Mouse (Mus musculus) layer of hippocampus, adult 11-12 months (tissue): ENCODE results near the gene Lef1.

Experiments used
- DNase-seq: peaks from one replicate; pipeline ENCODE4 v3.0.0; 2022; ENCODE audit warnings: low spot score

Gene Lef1

GRCm38 (mm10) chr3:131110191-131111150 lies at the start of gene Lef1:
Lef1 (plus strand) TSS chr3:131110471.
- DNase-seq: no peak

GRCm38 (mm10) chr3:131065001-131065400 lies 45.3 kb upstream of the Lef1 start:
- DNase-seq: no peak

GRCm38 (mm10) chr3:131066171-131066570 lies 44.1 kb upstream of the Lef1 start:
- DNase-seq: no peak

- no peak for DNase-seq
Measured at GRCm38 (mm10) chr3:131068000-131068399, 42.3 kb upstream of the Lef1 start.

DNA sequence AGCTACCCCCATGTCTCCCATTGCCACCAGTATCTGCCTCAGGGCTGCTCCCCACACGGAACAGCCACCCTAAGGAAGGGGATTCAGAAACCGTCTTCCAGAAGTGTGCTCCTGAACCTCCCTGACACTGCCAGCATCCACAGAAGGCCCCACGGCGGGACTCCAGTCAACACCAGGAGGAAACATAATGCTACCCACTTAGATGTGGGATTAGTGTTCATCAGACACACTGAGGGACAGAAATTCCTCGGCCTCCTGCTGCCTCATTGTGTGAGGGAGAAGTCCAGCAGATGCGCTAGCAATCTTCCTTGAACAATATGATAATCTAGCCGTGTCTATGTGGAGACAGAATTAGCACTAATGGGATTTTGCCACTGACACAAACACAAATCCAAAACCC lies 40.1 kb upstream of the Lef1 start:
- no peak for DNase-seq

DNA sequence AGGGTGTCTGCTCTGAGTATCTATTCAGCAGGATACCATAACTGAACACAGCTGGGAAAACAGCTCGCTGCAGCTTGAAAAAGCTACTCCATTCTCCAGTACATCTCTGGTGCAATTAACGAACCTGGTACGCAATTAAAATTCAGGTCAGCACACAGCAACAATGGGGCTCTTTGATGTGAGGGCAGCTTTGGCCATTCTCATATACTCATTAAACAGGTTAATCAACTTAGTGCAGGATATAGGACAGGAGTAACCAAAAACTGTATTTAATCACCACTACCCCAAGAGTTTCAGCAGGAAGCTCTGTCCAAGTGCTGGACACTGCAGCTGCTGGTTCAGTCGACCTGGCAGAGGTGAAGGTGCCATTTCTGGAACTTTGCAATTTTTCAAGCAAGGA lies 37.6 kb upstream of the Lef1 start:
- no peak for DNase-seq

- DNase-seq: no peak
Measured at GRCm38 (mm10) chr3:131073946-131074345, 36.3 kb upstream of the Lef1 start.

DNA sequence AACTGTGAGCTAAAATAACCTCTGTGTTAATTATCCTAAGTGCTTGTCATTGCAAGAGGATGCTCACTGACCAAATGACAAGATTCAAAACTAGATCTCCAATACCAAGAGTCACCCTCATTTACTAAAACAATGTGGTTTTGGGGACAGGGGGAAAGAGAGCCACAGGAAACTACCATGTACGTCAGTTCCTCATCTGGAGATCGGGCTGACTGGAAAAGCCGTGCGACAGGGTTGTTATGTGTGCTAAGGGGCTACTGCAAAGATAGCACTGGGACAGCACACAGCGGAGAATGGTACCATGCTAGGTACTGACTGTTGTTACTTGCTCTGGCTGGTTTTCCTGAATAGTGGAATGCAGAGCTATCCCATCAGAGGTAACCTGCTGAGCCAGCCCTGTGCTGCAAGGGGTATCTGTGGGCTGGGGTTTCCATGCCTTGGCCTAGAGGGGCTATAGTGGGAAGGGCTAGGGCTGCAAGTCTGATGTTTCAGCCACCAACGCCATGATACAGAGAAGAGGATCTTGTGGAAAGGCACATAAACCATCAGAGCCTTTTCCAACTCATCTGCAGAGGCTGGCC lies 32.1 kb upstream of the Lef1 start:
- no peak for DNase-seq

GRCm38 (mm10) chr3:131078719-131079118 lies 31.6 kb upstream of the Lef1 start:
- no peak for DNase-seq

DNA sequence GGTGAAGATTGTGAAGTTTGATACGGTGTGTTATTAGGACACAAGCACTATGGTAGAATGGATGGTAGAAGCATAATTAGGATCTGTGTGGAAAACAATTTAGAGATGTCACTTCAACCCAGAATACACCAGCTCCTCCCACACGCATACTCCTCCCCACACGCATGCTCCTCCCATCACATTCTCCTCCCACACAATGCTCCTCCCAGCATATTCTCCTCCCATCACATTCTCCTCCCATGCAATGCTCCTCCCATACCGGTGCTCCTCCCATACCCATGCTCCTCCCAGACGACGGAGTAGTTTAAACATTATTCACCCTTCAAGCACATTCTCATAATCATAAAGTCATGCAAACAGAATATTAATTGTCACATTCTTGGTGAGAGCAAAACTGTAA lies 26.5 kb upstream of the Lef1 start:
- no peak for DNase-seq

DNA sequence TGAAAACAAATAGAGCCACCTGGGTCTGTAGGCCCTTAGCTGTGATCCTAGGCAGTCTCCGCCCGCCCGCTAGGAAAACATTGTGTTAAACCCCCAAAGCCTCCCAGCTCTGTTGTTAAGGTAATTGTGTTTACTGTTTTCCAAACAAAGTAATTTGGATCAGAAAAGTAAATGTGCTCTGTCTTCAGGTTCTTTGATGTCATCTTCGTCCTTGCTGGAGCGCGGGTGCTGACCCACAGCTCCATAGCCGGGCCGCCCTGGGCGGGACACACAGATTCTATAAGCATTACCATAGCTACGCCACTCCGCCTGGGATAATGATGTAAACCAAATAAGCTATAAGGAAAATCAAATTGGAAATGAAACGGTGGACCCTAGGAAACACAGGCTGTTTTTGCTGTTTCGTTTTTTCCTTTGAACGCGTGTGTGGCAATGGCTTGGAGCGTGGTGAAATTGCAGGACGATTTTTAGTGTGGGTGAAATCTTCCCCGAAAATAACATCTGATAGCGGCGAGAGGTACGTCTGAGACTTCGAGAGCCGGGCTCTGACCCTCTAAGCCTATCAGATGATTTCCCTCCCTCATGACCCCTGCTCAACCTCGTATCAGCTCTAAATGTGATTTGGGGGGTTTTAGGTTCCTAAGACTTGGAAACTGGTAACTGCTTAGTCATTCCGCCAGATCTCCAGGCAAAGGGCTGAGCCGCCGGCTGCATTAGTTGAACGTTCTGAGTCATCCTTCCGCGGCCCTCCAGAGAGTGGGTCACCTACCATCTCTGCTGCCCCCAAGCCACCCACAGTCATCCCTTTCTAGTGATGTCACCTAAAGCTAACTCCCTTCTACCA lies 25.3 kb upstream of the Lef1 start:
- no peak for DNase-seq

GRCm38 (mm10) chr3:131085978-131086377 lies 24.3 kb upstream of the Lef1 start:
- DNase-seq: no peak

GRCm38 (mm10) chr3:131089721-131090120 lies 20.6 kb upstream of the Lef1 start:
- no peak for DNase-seq

DNA sequence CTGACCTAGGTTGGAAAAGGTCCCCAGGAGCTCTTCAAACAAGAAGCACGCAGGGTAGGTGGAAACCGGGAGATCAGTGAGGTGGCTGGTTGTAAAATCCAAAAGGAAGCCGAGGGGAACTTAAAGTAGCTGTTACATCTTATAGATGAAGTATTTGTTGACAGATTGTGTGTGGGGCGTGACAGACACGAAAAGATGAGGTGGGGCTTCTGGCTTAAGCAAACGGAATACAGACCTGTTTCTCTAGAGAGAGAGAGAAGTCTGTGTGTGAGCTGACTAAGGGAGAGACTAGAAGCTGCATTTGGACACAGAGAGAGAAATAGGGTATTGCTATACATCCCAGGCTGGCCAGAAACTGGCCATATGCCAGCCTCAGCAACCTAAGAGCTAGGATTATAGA lies 18.2 kb upstream of the Lef1 start:
- DNase-seq: no peak

DNA sequence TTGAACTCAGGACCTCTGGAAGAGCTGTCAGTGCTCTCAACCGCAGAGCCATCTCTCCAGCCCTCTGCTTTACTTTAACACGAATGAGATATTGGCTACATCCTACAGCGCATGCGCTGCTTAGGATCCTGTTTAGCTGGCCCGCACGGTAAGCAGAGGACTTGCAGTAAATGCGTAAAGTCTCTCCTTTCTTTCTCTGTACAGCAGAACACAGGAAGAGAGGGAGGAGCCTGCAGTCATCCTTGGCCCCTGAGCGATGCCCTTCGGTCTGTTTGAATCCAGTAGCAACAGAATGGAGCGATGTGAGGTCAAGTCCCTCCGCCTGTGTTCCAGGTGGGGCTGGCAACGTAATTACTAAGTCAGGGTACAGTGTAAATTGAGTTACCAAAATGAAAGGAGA lies 16.5 kb upstream of the Lef1 start:
- no peak for DNase-seq

- DNase-seq: no peak
Measured at GRCm38 (mm10) chr3:131096105-131096504, 14.2 kb upstream of the Lef1 start.

DNA sequence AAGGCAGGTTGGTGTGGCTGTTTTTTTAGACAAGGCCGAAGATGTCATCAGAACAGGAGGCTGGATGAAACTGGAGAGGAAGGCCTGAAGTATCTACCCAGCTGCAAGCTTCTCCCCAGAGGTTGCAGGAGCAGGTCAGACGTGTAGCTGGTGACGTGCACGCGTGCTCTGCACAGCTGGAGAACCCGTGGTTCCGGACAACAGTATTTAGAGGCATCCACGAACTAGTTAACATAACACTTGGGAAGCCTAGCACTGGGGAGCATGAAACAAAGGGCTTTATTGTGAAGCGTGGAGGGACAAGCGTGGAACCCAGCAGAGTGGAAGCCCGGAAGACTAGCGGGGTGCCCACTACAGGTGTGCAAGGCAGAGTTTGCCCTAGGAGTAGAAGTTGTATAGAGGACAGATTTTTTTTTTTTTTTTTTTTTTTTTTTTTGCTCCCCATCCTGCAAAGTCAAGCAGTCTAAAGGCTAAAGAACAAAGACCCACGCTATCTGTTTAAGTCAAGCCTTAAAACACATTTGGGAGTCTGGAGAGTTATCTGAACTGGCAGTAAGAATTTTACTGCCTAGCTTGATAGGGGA lies 8.0 kb upstream of the Lef1 start:
- DNase-seq: no peak

DNA sequence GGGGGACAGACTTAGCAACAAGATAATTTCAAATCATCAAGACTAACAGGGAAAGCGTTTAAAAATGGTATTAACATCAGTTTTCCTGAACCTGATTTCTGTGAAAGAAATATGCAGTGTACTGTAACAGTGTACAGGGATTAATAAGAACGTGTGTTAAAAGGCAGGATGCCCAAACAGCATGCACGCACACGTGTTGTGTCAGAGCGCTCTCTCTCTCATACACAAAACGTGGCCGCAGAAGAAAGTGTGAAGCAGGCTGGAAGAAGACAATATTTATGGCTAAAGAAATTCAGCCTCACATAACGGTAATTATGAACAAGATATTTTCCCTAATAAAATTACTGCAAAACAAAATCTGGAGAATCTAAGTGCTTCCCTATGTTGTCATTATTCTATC lies 4.9 kb upstream of the Lef1 start:
- DNase-seq: no peak

DNA sequence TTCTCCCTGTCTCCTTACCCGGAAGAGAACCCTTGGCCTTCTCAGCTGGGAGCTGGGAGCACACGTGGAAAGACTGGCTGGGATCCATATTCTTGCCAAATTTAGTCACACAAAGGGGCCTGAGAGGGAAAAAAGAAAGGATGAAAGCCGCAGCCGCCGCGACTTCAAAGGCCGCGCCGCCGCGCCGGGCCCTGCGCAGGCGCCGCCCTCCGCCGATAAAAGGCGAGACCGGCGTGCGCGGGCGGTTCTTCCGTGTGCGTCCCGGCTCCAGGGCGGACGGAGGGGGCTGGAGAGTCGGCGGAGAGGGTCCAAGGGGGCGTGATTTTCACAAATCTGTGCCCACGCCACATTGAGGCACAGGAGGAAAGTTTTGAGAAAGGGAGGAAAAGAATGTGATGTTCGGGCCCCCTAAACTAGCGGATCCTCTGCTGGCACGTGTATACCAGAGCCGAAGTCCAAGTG lies 4.3 kb upstream of the Lef1 start:
- DNase-seq: no peak

GRCm38 (mm10) chr3:131106451-131107291 lies 3.6 kb upstream of the Lef1 start:
- DNase-seq: no peak
